Mouse (Mus musculus): ENCODE measurements around the gene Nfu1. TPM values are rescaled to one million over a fixed set of nuclear protein-coding genes. Genes with fewer than 3 reads are reported as not detected.
A peak's percentile ranks its signal among the peaks of the same experiment; 100 is the strongest.

Nfu1 gene
- total and polyA plus RNA-seq, 2 experiments from 2014 or later = 163 to 395 TPM

DNA sequence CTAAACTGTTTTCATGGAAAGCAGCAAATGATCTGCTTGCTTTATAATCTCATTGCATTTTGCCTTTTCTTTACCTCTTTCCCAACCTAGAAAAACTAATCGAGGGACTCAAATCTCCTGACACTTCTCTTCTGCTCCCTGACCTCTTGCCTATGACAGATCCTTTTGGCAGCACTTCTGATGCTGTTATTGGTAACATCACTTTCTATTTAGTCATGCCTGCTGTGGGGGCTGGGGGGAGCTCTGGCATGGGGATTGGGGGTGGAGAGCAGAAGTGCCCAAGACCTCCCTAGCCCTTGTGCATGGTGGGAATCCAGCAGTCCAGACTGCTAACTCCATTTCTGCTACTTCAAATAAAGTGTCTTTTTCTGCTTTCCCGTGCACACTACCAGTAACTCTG lies 27.8 kb upstream of the Nfu1 start:
- Histone ChIP-seq H3K36me3 (ENCODE audit: insufficient read depth, low read length) (peaks cover 9% of the 10 kb centered on the region), H3K4me3 (ENCODE audit: low read depth, low read length) (no peak overlapping the region), H3K9me3 (ENCODE audit: low read length) (no peaks in the 10 kb centered on the region), H3K27ac (ENCODE audit: low read depth, low read length) (no peak overlapping the region), H3K4me1 (ENCODE audit: insufficient read depth, low read length) (no peaks in the 10 kb centered on the region), H3K9ac (replicated peaks; ENCODE audit: low read length, poor library complexity, severe bottlenecking) (no peak overlapping the region), H3K4me2 (ENCODE audit: low read depth, low read length, poor library complexity, severe bottlenecking) (no peak overlapping the region), H3K27me3 (ENCODE audit: insufficient read depth, low read length) (no peaks in the 10 kb centered on the region)
- TF ChIP-seq CTCF (IDR thresholded peaks at IDR 0.05) = no peak
- 86% methylated on average over 2 of the region's 2 CpGs for WGBS
- DNase-seq (ENCODE audit: low spot score) (no peak), ATAC-seq (ENCODE audit: low FRiP score) (no peak)

DNA sequence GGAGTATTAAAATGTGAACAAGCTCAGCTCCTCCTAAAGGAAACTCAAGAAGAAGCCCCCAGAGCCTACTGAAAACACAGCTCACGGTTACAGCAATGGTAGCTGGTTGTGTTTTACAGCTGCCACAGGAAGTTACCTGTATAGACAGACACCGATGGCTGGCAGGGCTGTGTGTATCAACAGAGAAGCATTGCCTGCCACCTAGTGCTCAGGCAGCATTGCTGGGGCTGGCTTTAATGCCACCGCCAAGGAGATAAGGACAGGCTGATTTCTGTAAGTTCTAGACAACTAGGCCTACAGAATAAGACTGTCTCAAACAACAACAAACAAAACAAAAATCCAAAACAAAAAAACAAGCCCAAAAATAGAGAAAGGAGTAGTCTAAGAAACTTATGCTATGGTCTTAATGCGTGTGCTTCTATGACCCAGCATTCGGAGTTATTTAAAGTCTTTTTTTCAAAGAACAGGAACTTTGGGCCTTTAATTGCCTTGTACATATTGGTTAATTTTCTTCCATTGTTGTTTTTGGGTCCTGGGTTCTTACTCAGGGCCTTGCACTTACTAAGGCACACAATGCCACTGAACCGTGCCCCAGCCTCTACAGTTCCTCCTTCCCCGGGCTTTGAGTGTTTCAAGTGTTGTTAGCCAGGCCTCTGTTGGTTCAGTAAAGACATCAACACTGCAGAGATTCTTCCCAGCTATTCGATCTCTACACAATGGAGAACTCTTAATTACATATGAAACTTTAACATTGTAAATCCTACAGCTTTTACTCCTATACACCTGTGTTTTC lies 23.5 kb upstream of the Nfu1 start:
- Histone ChIP-seq H3K36me3 (ENCODE audit: insufficient read depth, low read length) (peaks cover 15% of the 10 kb centered on the region), H3K27me3 (ENCODE audit: insufficient read depth, low read length) (no peaks in the 10 kb centered on the region), H3K4me1 (ENCODE audit: insufficient read depth, low read length) (no peaks in the 10 kb centered on the region), H3K4me3 (ENCODE audit: low read depth, low read length) (no peak overlapping the region), H3K9ac (replicated peaks; ENCODE audit: low read length, poor library complexity, severe bottlenecking) (no peak overlapping the region), H3K9me3 (ENCODE audit: low read length) (no peaks in the 10 kb centered on the region), H3K27ac (ENCODE audit: low read depth, low read length) (no peak overlapping the region), H3K4me2 (ENCODE audit: low read depth, low read length, poor library complexity, severe bottlenecking) (no peak overlapping the region)
- TF ChIP-seq CTCF (IDR thresholded peaks at IDR 0.05) = peak; percentile 50
- DNase-seq (ENCODE audit: low spot score) = peak; percentile 13
- WGBS = 88% methylated on average over 8 of the region's 8 CpGs
- no peak for ATAC-seq (ENCODE audit: low FRiP score)

DNA sequence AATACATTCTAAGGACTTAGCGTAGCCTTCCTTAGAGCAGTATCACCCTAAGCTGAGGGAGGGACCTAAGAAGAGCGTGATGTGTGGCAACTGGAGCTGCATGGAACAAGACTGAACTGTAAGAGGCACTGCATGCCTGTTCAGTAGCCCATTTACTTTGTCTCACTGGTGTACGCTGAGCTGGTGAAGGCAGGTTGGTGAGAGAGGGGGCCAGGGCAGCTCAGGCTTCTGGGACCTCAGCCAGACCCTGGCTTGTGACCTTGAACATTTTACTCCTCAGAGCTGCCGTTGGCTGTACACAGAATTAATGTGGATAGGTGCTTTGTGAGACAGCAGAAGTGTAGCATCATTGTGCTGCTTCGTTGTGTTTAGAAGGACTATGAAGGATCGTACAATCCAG lies 19.5 kb upstream of the Nfu1 start:
- peak; percentile 33 for DNase-seq (ENCODE audit: low spot score)
- 86% methylated on average over 6 of the region's 6 CpGs for WGBS
- H3K27ac ChIP-seq (ENCODE audit: low read depth, low read length) = no peak overlapping the region
- no peak for TF ChIP-seq CTCF (IDR thresholded peaks at IDR 0.05)
- no peaks in the 10 kb centered on the region for H3K4me1 ChIP-seq (ENCODE audit: insufficient read depth, low read length)
- H3K9ac ChIP-seq (replicated peaks; ENCODE audit: low read length, poor library complexity, severe bottlenecking) = no peak overlapping the region
- H3K36me3 ChIP-seq (ENCODE audit: insufficient read depth, low read length) = peaks cover 15% of the 10 kb centered on the region
- H3K4me3 ChIP-seq (ENCODE audit: low read depth, low read length) = no peak overlapping the region
- no peak for ATAC-seq (ENCODE audit: low FRiP score)
- no peaks in the 10 kb centered on the region for H3K9me3 ChIP-seq (ENCODE audit: low read length)
- no peak overlapping the region for H3K4me2 ChIP-seq (ENCODE audit: low read depth, low read length, poor library complexity, severe bottlenecking)
- no peaks in the 10 kb centered on the region for H3K27me3 ChIP-seq (ENCODE audit: insufficient read depth, low read length)

DNA sequence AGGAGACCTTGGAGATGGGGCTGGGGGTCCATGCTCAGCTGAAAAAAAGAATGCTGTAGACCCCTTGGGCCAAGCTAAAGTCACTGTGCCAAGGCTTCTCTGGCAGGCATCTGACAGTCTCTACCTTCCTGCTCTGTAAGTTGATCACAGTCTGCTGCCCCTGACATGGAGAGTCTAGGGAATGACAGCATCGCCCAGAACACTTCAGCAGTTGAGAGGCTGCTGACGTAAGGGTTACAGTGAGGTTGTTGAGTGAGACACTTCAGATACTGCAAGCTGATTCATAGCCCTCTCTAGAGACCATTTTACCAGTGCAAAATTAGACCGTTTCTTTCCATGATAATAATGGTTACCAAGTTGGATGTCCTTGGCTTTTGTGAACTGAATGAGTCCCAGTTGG lies 18.0 kb upstream of the Nfu1 start:
- TF ChIP-seq CTCF (IDR thresholded peaks at IDR 0.05) = no peak

DNA sequence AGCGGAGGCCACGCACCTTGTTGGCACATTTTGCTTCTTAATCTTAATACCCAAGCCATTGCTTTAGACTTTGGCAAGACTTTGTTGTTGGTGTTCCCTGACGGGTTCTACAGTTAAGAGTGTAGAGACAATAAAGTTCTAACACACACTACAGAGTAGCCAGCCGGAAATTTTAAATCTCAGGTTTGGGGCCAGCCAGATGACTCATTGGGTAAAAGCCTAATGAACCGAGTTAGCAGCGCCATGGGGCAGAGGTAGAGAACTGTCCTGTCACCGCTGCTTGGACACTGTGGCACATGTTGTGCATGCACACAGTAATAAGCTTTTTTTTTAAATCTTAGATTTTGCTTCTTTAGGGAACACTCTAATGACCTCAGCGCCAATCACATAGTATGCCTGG lies 16.7 kb upstream of the Nfu1 start:
- TF ChIP-seq CTCF (IDR thresholded peaks at IDR 0.05) = no peak
- H3K4me2 ChIP-seq (ENCODE audit: low read depth, low read length, poor library complexity, severe bottlenecking) = no peak overlapping the region
- DNase-seq (ENCODE audit: low spot score) (no peak), ATAC-seq (ENCODE audit: low FRiP score) (no peak)
- no peak overlapping the region for H3K27ac ChIP-seq (ENCODE audit: low read depth, low read length)
- no peaks in the 10 kb centered on the region for H3K27me3 ChIP-seq (ENCODE audit: insufficient read depth, low read length)
- H3K9ac ChIP-seq (replicated peaks; ENCODE audit: low read length, poor library complexity, severe bottlenecking) = no peak overlapping the region
- H3K9me3 ChIP-seq (ENCODE audit: low read length) = no peaks in the 10 kb centered on the region
- no peaks in the 10 kb centered on the region for H3K4me1 ChIP-seq (ENCODE audit: insufficient read depth, low read length)
- H3K4me3 ChIP-seq (ENCODE audit: low read depth, low read length) = no peak overlapping the region
- peaks cover 26% of the 10 kb centered on the region for H3K36me3 ChIP-seq (ENCODE audit: insufficient read depth, low read length)
- 93% methylated on average over 8 of the region's 8 CpGs for WGBS

More for the DNA sequence above, 18.0 kb upstream of the Nfu1 start:
- Histone ChIP-seq H3K36me3 (ENCODE audit: insufficient read depth, low read length) (peaks cover 19% of the 10 kb centered on the region), H3K27me3 (ENCODE audit: insufficient read depth, low read length) (no peaks in the 10 kb centered on the region), H3K4me3 (ENCODE audit: low read depth, low read length) (no peak overlapping the region), H3K27ac (ENCODE audit: low read depth, low read length) (no peak overlapping the region), H3K4me2 (ENCODE audit: low read depth, low read length, poor library complexity, severe bottlenecking) (no peak overlapping the region), H3K9ac (replicated peaks; ENCODE audit: low read length, poor library complexity, severe bottlenecking) (no peak overlapping the region), H3K4me1 (ENCODE audit: insufficient read depth, low read length) (no peaks in the 10 kb centered on the region), H3K9me3 (ENCODE audit: low read length) (no peaks in the 10 kb centered on the region)
- ATAC-seq (ENCODE audit: low FRiP score) = no peak
- DNase-seq (ENCODE audit: low spot score) = no peak
- 81% methylated on average over 3 of the region's 3 CpGs for WGBS

DNA sequence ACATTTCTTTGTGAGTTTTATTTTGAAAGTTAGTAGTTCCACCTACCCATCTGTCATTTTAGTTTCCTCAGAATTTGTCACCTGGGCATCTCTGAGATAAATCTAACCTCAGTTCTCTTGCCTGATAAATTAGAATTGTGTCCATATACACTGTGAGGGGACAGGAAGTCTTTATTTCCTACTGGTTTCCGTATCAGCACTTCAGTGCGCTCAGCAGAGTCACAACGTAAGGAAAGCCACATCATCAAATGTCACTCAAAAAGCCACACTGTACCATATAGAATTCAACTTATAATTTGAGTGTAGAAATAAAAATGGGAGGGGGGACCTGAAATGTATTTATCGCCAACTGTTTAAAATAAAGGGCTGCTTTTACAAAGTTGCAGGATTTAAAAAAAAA lies 14.8 kb upstream of the Nfu1 start:
- WGBS = 92% methylated on average over 4 of the region's 4 CpGs
- ATAC-seq (ENCODE audit: low FRiP score) = no peak

More for the DNA sequence above, 14.8 kb upstream of the Nfu1 start:
- no peaks in the 10 kb centered on the region for H3K4me1 ChIP-seq (ENCODE audit: insufficient read depth, low read length)
- H3K27ac ChIP-seq (ENCODE audit: low read depth, low read length) = no peak overlapping the region
- no peaks in the 10 kb centered on the region for H3K9me3 ChIP-seq (ENCODE audit: low read length)
- no peaks in the 10 kb centered on the region for H3K27me3 ChIP-seq (ENCODE audit: insufficient read depth, low read length)
- H3K9ac ChIP-seq (replicated peaks; ENCODE audit: low read length, poor library complexity, severe bottlenecking) = no peak overlapping the region
- no peak for DNase-seq (ENCODE audit: low spot score)
- no peak overlapping the region for H3K4me3 ChIP-seq (ENCODE audit: low read depth, low read length)
- H3K4me2 ChIP-seq (ENCODE audit: low read depth, low read length, poor library complexity, severe bottlenecking) = no peak overlapping the region
- peaks cover 34% of the 10 kb centered on the region for H3K36me3 ChIP-seq (ENCODE audit: insufficient read depth, low read length)
- TF ChIP-seq CTCF (IDR thresholded peaks at IDR 0.05) = no peak
